Comparison of ENCODE assay signal across 9 mouse cellular contexts in the genomic region with DNA sequence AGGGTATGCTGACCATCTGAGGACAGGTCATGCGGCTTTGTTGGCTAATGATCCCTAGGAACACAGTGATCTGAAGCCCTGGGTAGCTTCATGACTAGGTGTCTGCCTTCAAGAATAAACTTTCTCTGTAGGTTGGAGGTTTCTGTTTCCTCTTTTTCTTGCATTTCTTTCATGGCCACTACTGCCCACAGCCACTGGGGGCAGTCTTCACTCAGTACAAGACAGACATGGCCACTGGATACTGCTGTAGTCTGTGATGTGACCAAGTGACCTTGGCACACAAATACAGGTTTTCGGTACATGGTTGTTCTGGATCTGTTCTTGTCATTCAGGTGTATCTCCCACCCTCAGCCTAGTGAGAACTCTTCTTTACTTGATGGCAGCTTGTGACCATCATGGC. TPM values are rescaled to one million over a fixed set of nuclear protein-coding genes. Genes with fewer than 3 reads are reported as not detected.
DNase-seq lines count a peak whose midpoint lies in the region; ATAC-seq and TF ChIP-seq lines count a peak whose summit lies in the region.
"Had no signal": no experiment of that assay in that cellular context is flagged by ENCODE, and none has a peak within 500 bp of the region (broad histone marks: within the 10 kb centered on the region; RNA-seq: fewer than 3 reads in every experiment).

No protein-coding gene starts in this region.

- H3K9me3 ChIP-seq in midbrain, embryonic 11.5 days (ENCODE audit: control insufficient read depth, low read length): no peaks in the 10 kb centered on the region
- H3K9me3 ChIP-seq in midbrain, embryonic 13.5 days: no peaks in the 10 kb centered on the region
- H3K9me3 ChIP-seq: heart, embryonic 15.5 days had no signal

- no peak overlapping the region for H3K27ac ChIP-seq in midbrain, embryonic 11.5 days (ENCODE audit: low read depth, low read length)
- no peak overlapping the region for H3K27ac ChIP-seq in midbrain, embryonic 13.5 days
- no peak overlapping the region for H3K27ac ChIP-seq in liver, adult 2 months (replicated peaks; ENCODE audit: insufficient read depth, low read depth, low read length)
- H3K27ac ChIP-seq in small intestine, adult 2 months (ENCODE audit: insufficient read depth, low read depth, low read length): no peak overlapping the region
- H3K27ac ChIP-seq: heart, embryonic 15.5 days had no signal

- 95% methylated on average over 2 of the region's 2 CpGs for WGBS in midbrain, embryonic 11.5 days
- whole genome bisulfite sequencing in midbrain, embryonic 13.5 days: 94% methylated on average over 2 of the region's 2 CpGs
- WGBS in liver, adult 2 months: 81% methylated on average over 2 of the region's 2 CpGs
- 93% methylated on average over 2 of the region's 2 CpGs for WGBS in small intestine, adult 2 months

- ATAC-seq in midbrain, embryonic 11.5 days (ENCODE audit: low FRiP score): no peak
- ATAC-seq in midbrain, embryonic 13.5 days: no peak

- no peak for TF ChIP-seq POLR2A in liver, adult 2 months (IDR thresholded peaks at IDR 0.05; ENCODE audit: extremely low read depth, insufficient read depth, low read length)
- TF ChIP-seq POLR2A in small intestine, adult 2 months (IDR thresholded peaks at IDR 0.05; ENCODE audit: low read depth, low read length): no peak

- no peak overlapping the region for H3K9ac ChIP-seq in midbrain, embryonic 11.5 days (ENCODE audit: low read length)
- H3K9ac ChIP-seq in midbrain, embryonic 13.5 days (replicated peaks): no peak overlapping the region
- H3K9ac ChIP-seq in liver, adult 2 months (ENCODE audit: low read depth, low read length): no peak overlapping the region
- H3K9ac ChIP-seq: heart, embryonic 15.5 days had no signal

- peak; percentile 59; the same call in 1 of the 2 replicates for TF ChIP-seq CTCF in liver, adult 2 months (IDR thresholded peaks at IDR 0.05; ENCODE audit: low read depth, low read length)
- peak; percentile 62; the same call in 1 of the 2 replicates for TF ChIP-seq CTCF in small intestine, adult 2 months (IDR thresholded peaks at IDR 0.05; ENCODE audit: extremely low read depth, insufficient read length, insufficient replicate concordance, low read depth, low read length)

- no peaks in the 10 kb centered on the region for H3K4me1 ChIP-seq in midbrain, embryonic 11.5 days (ENCODE audit: control insufficient read depth, insufficient read depth, low read length)
- H3K4me1 ChIP-seq in midbrain, embryonic 13.5 days (replicated peaks): no peaks in the 10 kb centered on the region
- peaks cover 3% of the 10 kb centered on the region for H3K4me1 ChIP-seq in liver, adult 2 months (ENCODE audit: control insufficient read depth, insufficient read depth, low read length)
- no peaks in the 10 kb centered on the region for H3K4me1 ChIP-seq in small intestine, adult 2 months (ENCODE audit: control insufficient read depth, insufficient read depth, insufficient read length, low read length)
- H3K4me1 ChIP-seq: heart, embryonic 15.5 days had no signal

- H3K4me3 ChIP-seq in midbrain, embryonic 11.5 days (ENCODE audit: low read depth, low read length): no peak overlapping the region
- no peak overlapping the region for H3K4me3 ChIP-seq in midbrain, embryonic 13.5 days (replicated peaks)
- H3K4me3 ChIP-seq in liver, adult 2 months (ENCODE audit: insufficient read depth, low read depth, low read length): no peak overlapping the region
- no peak overlapping the region for H3K4me3 ChIP-seq in small intestine, adult 2 months (ENCODE audit: low read depth, low read length)
- H3K4me3 ChIP-seq: heart, embryonic 15.5 days had no signal

- no peaks in the 10 kb centered on the region for H3K79me2 ChIP-seq in liver, adult 2 months (ENCODE audit: control insufficient read depth, insufficient read depth, low read length)

- no peak overlapping the region for H3K4me2 ChIP-seq in midbrain, embryonic 11.5 days
- no peak overlapping the region for H3K4me2 ChIP-seq in midbrain, embryonic 13.5 days (replicated peaks)
- H3K4me2 ChIP-seq: heart, embryonic 15.5 days had no signal

- peak; percentile 20 to 67 for DNase-seq in adrenal gland, adult (ENCODE audit: inconsistent age in 2 of 2, low spot score in 1 of 2)
- no peak for DNase-seq in adrenal gland, adult 8-10 months
- DNase-seq in midbrain, embryonic 11.5 days (ENCODE audit: low spot score, missing footprints): peak; percentile 90
- peak; percentile 68 to 72 for DNase-seq in cerebellum, postnatal 14 days
- no peak for DNase-seq in liver, adult 2 months (ENCODE audit: extremely low read depth, low read depth, low spot score)
- no peak for DNase-seq in layer of hippocampus, adult 9-10 months (ENCODE audit: low spot score)

- peaks cover 15% of the 10 kb centered on the region for H3K36me3 ChIP-seq in midbrain, embryonic 11.5 days (ENCODE audit: control insufficient read depth, insufficient read depth, low read length)
- peaks cover 45% of the 10 kb centered on the region for H3K36me3 ChIP-seq in midbrain, embryonic 13.5 days
- H3K36me3 ChIP-seq in liver, adult 2 months (ENCODE audit: control insufficient read depth, insufficient read depth, low read length): peaks cover 32% of the 10 kb centered on the region
- H3K36me3 ChIP-seq in small intestine, adult 2 months (ENCODE audit: control insufficient read depth, insufficient read depth, low read length): peaks cover 44% of the 10 kb centered on the region

- no peaks in the 10 kb centered on the region for H3K27me3 ChIP-seq in midbrain, embryonic 11.5 days (ENCODE audit: control insufficient read depth, insufficient read depth, low read length)
- no peaks in the 10 kb centered on the region for H3K27me3 ChIP-seq in midbrain, embryonic 13.5 days
- H3K27me3 ChIP-seq in liver, adult 2 months (ENCODE audit: control insufficient read depth, insufficient read depth, low read length): no peaks in the 10 kb centered on the region
- no peaks in the 10 kb centered on the region for H3K27me3 ChIP-seq in small intestine, adult 2 months (ENCODE audit: control insufficient read depth, insufficient read depth, low read length)
- H3K27me3 ChIP-seq: heart, embryonic 15.5 days had no signal

RNA-seq across cellular contexts. Expression of a gene that starts 24.2 kb away (rescaled TPM):
- total RNA-seq in adrenal gland, adult 8-10 months (2022): 10 to 100 TPM; 35.9 to 45.2 (median 40.5) TPM
- 29.2 and 34.0 TPM in 2 replicates for polyA plus RNA-seq in midbrain, embryonic 11.5 days (2014; fragmentation: Nextera tagmentation; extraction: Ambion mirVana)
- polyA plus RNA-seq in midbrain, embryonic 13.5 days (2015; fragmentation: Nextera tagmentation; extraction: Ambion mirVana): 31.7 and 35.4 TPM in 2 replicates
- total RNA-seq in liver, adult 2 months (2014; rRNA removed): 11.4 and 13.3 TPM in 2 replicates
- 4.5 and 5.6 TPM in 2 replicates for polyA plus RNA-seq in liver, adult 2 months (2012; rRNA removed)
- 3.3 and 5.1 TPM in 2 replicates for polyA plus RNA-seq in small intestine, adult 2 months (2012; rRNA removed)

RNA-seq across cellular contexts. Expression of a gene that starts 36.5 kb away (rescaled TPM):
- total RNA-seq in adrenal gland, adult 8-10 months (2022): 1 to 10 TPM; 1.4 to 3.6 (median 1.8) TPM
- 0.18 TPM in 1 of 2 replicates, not detected in the other for polyA plus RNA-seq in midbrain, embryonic 11.5 days (2014; fragmentation: Nextera tagmentation; extraction: Ambion mirVana)
- polyA plus RNA-seq in midbrain, embryonic 13.5 days (2015; fragmentation: Nextera tagmentation; extraction: Ambion mirVana): 0.10 TPM in 1 of 2 replicates, not detected in the other
- 1.9 and 3.0 TPM in 2 replicates for total RNA-seq in liver, adult 2 months (2014; rRNA removed)
- 2.6 and 4.7 TPM in 2 replicates for polyA plus RNA-seq in liver, adult 2 months (2012; rRNA removed)
- 4.0 and 12.8 TPM in 2 replicates for polyA plus RNA-seq in small intestine, adult 2 months (2012; rRNA removed)

RNA-seq across cellular contexts. Expression of a gene that starts 51.0 kb away (rescaled TPM):
- total RNA-seq in adrenal gland, adult 8-10 months (2022): 100 to 1,000 TPM in 3 of 4 experiments, 10 to 100 TPM in 1; 89.8 to 365 (median 163) TPM
- 392 and 433 TPM in 2 replicates for polyA plus RNA-seq in midbrain, embryonic 11.5 days (2014; fragmentation: Nextera tagmentation; extraction: Ambion mirVana)
- polyA plus RNA-seq in midbrain, embryonic 13.5 days (2015; fragmentation: Nextera tagmentation; extraction: Ambion mirVana): 433 and 451 TPM in 2 replicates
- total RNA-seq in liver, adult 2 months (2014; rRNA removed): 438 and 500 TPM in 2 replicates
- polyA plus RNA-seq in liver, adult 2 months (2012; rRNA removed): 65.2 and 73.2 TPM in 2 replicates
- 29.0 and 35.2 TPM in 2 replicates for polyA plus RNA-seq in small intestine, adult 2 months (2012; rRNA removed)

Comparison
In these comparisons a context has a peak if more than half of its experiments do, and no peak if none do; other contexts are left out.
1. DNase-seq: peak in adrenal gland, adult (2 of 2), midbrain, embryonic 11.5 days (single experiment) and cerebellum, postnatal 14 days (2 of 2); none in adrenal gland, adult 8-10 months (single experiment), liver, adult 2 months (single experiment) and layer of hippocampus, adult 9-10 months (single experiment).